Mouse (Mus musculus) adipocyte (in vitro differentiated cells): Measurements from ENCODE around the gene Orc4.
"Not testable (repeated sequence)": the region's sequence is repeated elsewhere in the genome, so short reads cannot be mapped to it uniquely, and the experiment has no call there.

ENCODE experiments used
- DNase-seq: peaks from one replicate; pipeline ENCODE4 v3.0.0-alpha.2; 2016; ENCODE audit warnings: low spot score

The Orc4 gene

DNA sequence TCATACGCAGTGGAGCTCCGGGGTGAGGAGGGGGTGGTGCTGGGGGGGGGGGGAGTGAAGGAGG is at the start of gene Orc4:
TSS of gene Orc4 (minus strand) at position 26 of the 64 bp plus-strand sequence.
- peak; percentile 64 for DNase-seq

GRCm38 (mm10) chr2:48990322-48990721 is 40.2 kb upstream of the Orc4 start:
- no peak for DNase-seq

- no peak for DNase-seq
These were observed 28.8 kb upstream of the Orc4 start for GRCm38 (mm10) chr2:48978920-48979319.

DNA sequence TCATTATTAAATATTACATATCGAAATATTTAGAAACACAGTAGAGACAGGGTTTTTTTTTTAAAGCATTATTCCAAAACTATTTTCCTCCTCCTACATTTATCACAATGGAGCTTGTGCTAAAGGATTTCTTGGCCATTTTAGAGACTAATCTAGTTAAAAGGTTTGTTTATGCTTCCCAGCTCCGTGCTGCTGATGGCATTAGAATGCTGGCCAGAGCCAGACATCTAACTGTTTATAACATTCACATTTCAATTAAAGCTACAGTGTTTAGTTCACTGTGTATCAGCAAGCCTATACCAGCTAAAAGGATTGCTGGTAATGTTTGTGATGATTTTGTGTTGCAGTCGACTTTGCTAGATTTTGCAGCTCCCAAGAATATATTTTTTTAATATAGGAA is 6.5 kb upstream of the Orc4 start:
- DNase-seq, result peak; percentile 66

- DNase-seq, result peak; percentile 64
These were observed 321 bp upstream of the Orc4 start for GRCm38 (mm10) chr2:48950316-48950880.

DNA sequence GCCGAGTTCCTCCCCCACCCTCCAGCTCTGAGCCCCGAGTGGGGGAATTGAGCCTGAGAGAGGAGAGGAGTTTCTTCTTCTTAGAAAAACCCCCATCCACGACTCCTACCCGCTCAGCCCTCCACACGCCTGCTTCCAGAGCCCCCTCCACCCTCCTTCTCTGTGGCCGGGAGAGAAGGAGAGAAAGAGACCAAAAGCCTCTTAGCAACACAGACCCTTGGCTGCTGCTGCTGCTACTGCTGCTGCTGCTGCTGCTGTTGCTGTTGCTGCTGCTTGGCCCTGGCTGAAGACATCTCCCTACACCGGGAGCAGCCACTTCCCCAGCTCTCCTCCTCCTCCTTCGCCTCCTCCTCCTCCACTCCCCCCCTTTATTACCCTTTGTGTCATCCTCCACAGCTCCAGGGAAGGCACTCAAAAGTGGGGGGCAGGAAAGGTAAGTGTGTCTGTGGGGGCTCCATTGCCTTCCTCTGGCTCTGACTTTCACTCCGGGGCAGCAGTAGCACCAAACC is 280 bp downstream of the Orc4 start:
- DNase-seq, result no peak

DNA sequence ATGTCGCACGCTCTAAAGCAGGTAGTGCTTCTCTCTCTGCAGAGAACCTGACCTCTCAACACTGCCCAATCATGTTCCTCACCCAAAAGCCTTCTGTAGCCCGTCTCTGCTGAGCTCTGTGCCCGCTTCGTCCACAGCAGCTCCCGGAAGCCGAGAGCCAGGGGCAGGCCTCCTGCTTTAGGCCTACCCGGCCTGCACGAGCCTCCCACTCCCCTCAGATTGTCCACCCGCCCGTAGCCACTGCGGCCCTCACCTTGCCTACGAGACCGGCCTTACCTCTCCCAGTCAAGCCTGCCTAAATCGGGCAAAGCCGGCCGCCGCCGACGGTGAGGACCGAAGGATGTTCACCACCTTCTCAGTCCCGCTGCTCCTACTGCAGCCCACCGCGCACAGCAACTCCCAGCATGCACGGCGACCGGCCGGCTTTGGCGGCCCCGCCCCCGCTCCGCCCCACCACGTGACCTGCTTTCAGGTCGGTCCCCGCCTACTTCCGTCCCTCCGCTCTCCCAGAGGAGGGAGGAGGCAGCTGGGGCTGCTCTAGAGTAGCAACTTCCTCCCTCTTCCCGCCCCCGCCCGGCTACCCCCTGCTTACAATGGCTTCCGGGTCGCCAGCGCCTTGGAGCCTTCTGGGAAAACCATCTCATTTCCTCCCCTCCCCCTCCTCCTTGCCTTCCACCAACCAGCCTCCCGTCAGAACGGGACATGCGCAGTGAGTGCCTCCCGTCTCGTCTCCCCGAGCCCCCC is 1.1 kb downstream of the Orc4 start, which contains the start of gene Mbd5:
TSS of gene Mbd5 (plus strand) at position 668 of the 744 bp plus-strand sequence.
- DNase-seq, result peak; percentile 100

- DNase-seq, result no peak
These were observed 2.3 kb downstream of the Orc4 start for GRCm38 (mm10) chr2:48947761-48948160.

GRCm38 (mm10) chr2:48935058-48935457 is 15.0 kb downstream of the Orc4 start:
- DNase-seq, result no peak

GRCm38 (mm10) chr2:48915832-48916231 is 34.2 kb downstream of the Orc4 start:
- no peak for DNase-seq

- DNase-seq, result peak; percentile 36
These were observed 35.9 kb downstream of the Orc4 start for GRCm38 (mm10) chr2:48914185-48914584.

DNA sequence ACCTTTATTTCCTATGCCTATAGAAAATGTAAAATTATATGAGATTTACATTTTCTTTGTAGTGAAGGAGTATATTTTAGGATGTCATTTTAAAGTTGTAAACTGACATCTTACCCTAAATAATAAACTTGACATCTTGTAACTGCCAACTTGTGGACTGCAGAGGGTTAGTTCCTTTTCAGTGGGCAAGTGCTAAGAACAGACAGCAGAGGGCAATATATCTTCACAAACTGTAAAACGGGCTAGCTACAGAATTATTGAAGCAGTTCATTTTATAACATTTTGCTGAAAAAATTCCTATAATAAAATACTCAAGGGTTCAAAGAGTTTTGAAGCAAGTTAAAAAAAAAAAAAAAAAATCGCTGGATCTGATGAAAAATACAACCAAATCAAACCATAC is 41.2 kb downstream of the Orc4 start:
- DNase-seq, result peak; percentile 71

GRCm38 (mm10) chr2:48895186-48895585 is 54.9 kb downstream of the Orc4 start:
- DNase-seq, result no peak

DNA sequence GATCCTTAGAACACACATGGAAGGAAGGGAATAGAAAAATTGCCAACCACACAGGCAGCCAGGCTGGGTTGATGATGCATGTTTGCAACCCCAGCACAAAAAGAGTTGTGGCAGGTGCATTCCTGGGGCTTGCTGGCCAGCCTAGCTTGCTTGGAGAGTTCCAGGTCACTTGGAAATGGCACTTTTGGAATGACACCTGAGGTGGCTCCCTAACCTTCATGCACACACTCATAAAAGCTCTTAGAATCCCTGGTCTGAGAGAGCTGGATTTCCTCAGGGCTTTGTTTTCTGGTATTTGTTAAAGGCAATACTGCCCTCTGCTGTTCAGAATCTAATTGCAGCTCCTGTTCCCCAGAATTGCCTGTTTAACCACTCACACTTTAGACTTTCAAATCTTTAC is 64.1 kb downstream of the Orc4 start:
- DNase-seq, result peak; percentile 89

DNA sequence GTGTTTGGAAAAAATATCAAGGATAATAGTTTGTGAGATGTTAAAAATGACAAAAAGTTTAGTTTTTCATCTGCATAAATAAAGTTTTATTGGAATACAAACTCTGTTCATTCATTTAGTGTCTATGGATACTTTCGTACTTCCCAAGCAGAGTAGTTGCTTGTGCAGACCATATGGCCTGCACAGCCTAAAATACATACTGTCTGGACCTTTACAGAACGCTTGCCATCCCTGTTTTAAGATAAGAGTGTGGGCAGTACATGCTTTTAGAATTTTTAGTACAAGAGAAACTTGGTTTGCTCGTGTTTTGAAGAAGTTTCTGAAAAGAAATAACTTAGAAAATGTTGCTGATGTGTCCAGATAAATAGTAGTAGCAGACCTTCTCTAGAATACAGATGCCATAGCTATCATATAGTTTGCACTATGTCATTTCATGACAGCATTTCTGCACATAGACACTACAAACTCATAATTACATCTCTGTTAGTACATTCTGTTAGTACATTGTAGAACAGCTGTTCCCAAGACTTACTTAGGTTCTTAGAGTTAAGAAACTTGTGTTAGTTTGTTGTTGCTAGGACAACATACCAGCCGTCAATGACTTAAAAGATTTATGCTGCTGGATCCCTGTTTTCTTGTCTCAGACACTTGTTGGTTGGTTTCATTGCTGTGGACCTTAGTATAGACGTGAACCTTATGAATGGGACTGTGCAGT is 81.7 kb downstream of the Orc4 start:
- no peak for DNase-seq

- DNase-seq, result not testable (repeated sequence)
These were observed 84.5 kb downstream of the Orc4 start for GRCm38 (mm10) chr2:48865596-48865995.
